Mouse (Mus musculus): ENCODE results near the gene Fosl2. TPM values are rescaled to one million over a fixed set of nuclear protein-coding genes. Genes with fewer than 3 reads are reported as not detected.
A peak's percentile ranks its signal among the peaks of the same experiment; 100 is the strongest.

Fosl2 gene
- polyA plus RNA-seq, 1 experiment from 2014 or later: 0.52 TPM

DNA sequence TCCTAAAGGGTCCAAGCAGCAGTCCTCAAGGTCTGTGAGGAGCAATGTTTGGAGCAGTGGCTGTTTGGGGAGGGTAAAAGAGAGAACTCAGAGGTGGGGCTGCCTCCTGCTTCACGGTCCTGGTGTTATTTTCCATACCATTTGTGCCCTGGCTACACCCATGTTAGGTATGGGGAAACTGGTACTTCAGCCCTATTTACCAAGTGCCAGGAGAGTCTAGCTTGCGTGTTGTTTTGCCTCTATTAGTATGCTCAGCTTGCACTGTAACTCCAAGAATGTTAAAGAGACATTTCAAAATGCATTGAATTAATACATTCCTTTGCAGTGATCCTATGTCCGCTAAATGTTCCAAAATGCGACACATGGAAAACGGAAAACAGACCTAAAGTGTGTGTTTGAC is 55.7 kb downstream of the Fosl2 start:
- WGBS: 90% methylated on average over 5 of the region's 5 CpGs
- H3K9me3 ChIP-seq (ENCODE audit: control insufficient read depth, low read length): no peaks in the 10 kb centered on the region
- DNase-seq (ENCODE audit: low spot score, missing footprints) (peak; percentile 19), ATAC-seq (ENCODE audit: low FRiP score) (no peak)
- H3K4me3 ChIP-seq (ENCODE audit: low read depth, low read length): no peak overlapping the region
- no peak overlapping the region for H3K27ac ChIP-seq (ENCODE audit: low read depth, low read length)
- no peaks in the 10 kb centered on the region for H3K36me3 ChIP-seq (ENCODE audit: control insufficient read depth, insufficient read depth, low read length)
- no peaks in the 10 kb centered on the region for H3K4me1 ChIP-seq (ENCODE audit: control insufficient read depth, insufficient read depth, low read length)
- no peak overlapping the region for H3K4me2 ChIP-seq
- H3K27me3 ChIP-seq (ENCODE audit: control insufficient read depth, insufficient read depth, low read length): no peaks in the 10 kb centered on the region
- no peak overlapping the region for H3K9ac ChIP-seq (ENCODE audit: low read length)

DNA sequence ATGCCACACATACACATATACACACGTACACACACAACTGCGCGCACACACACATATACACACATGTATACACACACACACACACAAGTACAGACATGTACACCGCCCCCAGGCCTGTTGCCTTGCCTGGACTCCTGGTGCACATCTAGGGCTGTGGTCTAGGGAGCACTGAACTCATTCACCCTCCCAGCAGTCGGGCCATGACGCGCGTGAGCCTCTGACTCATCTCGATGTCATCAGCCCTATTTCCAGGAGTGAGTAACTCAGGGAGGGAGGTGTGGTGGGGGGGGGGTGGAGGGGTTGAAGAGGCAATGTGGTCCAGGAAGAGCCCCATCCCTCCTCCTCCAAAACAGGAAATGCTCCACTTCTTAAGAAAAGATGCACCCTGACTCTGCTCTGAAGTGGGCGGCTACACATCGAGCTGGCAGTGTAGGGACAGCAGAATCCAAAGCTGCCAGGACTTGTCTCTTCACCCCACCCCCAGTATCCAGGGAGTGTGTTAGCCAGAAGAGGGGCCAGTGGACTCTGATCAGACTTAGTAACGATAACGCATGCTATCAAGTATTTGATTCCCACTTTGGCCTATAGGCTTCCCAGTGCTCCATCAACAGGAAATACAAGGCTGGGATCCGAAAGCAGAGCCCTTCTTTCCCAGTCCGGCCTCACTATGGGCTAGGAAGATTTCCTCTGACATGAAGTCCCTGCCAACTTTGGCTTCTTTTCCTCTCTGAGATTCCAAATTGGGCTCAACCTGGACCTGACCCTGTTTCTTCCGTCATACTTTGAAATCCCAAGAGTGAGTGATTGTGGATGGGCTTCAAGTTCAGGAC is 56.6 kb downstream of the Fosl2 start:
- no peaks in the 10 kb centered on the region for H3K4me1 ChIP-seq (ENCODE audit: control insufficient read depth, insufficient read depth, low read length)
- no peaks in the 10 kb centered on the region for H3K27me3 ChIP-seq (ENCODE audit: control insufficient read depth, insufficient read depth, low read length)
- no peak overlapping the region for H3K9ac ChIP-seq (ENCODE audit: low read length)
- WGBS: 88% methylated on average over 16 of the region's 16 CpGs
- H3K9me3 ChIP-seq (ENCODE audit: control insufficient read depth, low read length): no peaks in the 10 kb centered on the region
- H3K4me2 ChIP-seq: no peak overlapping the region
- H3K4me3 ChIP-seq (ENCODE audit: low read depth, low read length): no peak overlapping the region
- H3K36me3 ChIP-seq (ENCODE audit: control insufficient read depth, insufficient read depth, low read length): no peaks in the 10 kb centered on the region
- DNase-seq (ENCODE audit: low spot score, missing footprints) (peak; percentile 17), ATAC-seq (ENCODE audit: low FRiP score) (no peak)
- no peak overlapping the region for H3K27ac ChIP-seq (ENCODE audit: low read depth, low read length)

DNA sequence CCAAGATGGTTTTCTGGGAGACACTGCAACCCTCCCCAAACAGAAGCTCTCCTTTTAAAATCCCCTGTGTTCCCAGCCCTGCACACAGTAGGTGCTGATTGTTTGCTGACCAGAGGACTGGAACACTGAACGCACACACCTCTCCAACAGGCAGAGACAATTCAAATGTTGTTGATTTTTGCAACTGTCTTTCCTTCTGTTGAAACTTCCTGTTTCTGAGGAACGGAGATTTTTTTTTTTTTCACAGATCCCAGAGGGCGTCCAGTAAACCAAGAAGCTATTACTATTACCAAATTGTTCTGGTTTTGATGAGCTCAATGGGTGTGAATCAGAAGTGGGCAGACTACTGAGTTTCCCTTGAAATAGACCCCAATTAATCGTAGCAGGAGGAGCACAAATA is 58.6 kb downstream of the Fosl2 start:
- Histone ChIP-seq H3K4me1 (ENCODE audit: control insufficient read depth, insufficient read depth, low read length) (no peaks in the 10 kb centered on the region), H3K4me3 (ENCODE audit: low read depth, low read length) (no peak overlapping the region), H3K4me2 (no peak overlapping the region), H3K27ac (ENCODE audit: low read depth, low read length) (no peak overlapping the region), H3K9ac (ENCODE audit: low read length) (no peak overlapping the region), H3K36me3 (ENCODE audit: control insufficient read depth, insufficient read depth, low read length) (no peaks in the 10 kb centered on the region), H3K27me3 (ENCODE audit: control insufficient read depth, insufficient read depth, low read length) (no peaks in the 10 kb centered on the region), H3K9me3 (ENCODE audit: control insufficient read depth, low read length) (no peaks in the 10 kb centered on the region)
- 70% methylated on average over 4 of the region's 4 CpGs for WGBS
- DNase-seq (ENCODE audit: low spot score, missing footprints) (peak; percentile 69), ATAC-seq (ENCODE audit: low FRiP score) (no peak)

DNA sequence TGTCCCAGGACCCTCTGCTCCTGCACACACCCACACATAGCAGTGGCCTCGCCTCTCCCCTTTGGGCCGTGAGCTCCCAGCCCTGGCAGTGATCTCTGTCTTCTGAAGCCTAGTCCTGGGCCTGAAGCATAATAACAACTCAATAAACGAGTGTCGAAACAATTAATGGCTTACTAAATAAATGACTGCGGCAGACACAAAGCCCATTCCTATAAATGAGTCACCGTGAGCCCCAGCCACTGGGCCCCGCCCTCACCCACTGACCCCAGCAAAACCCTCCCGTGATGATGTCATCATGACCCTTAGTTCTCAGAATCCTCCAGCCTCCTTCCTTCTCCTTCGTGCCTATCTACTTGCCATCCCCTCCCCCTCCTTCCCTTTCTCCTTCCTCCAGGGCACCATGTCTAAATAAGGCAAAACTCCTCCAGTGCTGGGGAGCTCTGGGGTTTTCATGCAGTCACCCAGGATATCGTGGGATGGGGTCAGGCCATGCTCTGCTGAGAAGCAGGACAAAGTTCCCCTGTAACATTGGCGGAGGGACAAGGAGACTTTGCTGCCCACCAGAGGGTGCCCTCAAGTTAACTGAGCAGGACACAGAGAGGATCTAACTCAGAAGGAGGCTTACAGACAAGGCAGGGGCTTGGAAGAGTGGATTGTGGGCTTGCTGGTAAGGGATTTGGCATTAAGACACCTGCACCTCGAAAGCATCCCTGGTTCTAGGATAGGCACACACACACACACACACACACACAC is 60.4 kb downstream of the Fosl2 start:
- WGBS: 73% methylated on average over 12 of the region's 12 CpGs

GRCm38 (mm10) chr5:32197698-32198097 is 62.1 kb downstream of the Fosl2 start:
- no peak for ATAC-seq (ENCODE audit: low FRiP score)
- WGBS: 22% methylated on average over 4 of the region's 4 CpGs
- peak; percentile 99 for DNase-seq (ENCODE audit: low spot score, missing footprints)
- Histone ChIP-seq H3K9me3 (ENCODE audit: control insufficient read depth, low read length) (no peaks in the 10 kb centered on the region), H3K4me3 (ENCODE audit: low read depth, low read length) (no peak overlapping the region), H3K4me2 (no peak overlapping the region), H3K4me1 (ENCODE audit: control insufficient read depth, insufficient read depth, low read length) (no peaks in the 10 kb centered on the region), H3K36me3 (ENCODE audit: control insufficient read depth, insufficient read depth, low read length) (no peaks in the 10 kb centered on the region), H3K27ac (ENCODE audit: low read depth, low read length) (no peak overlapping the region), H3K27me3 (ENCODE audit: control insufficient read depth, insufficient read depth, low read length) (no peaks in the 10 kb centered on the region), H3K9ac (ENCODE audit: low read length) (no peak overlapping the region)

More for the DNA sequence above, 60.4 kb downstream of the Fosl2 start:
- Histone ChIP-seq H3K27me3 (ENCODE audit: control insufficient read depth, insufficient read depth, low read length) (no peaks in the 10 kb centered on the region), H3K9ac (ENCODE audit: low read length) (no peak overlapping the region), H3K27ac (ENCODE audit: low read depth, low read length) (no peak overlapping the region), H3K4me3 (ENCODE audit: low read depth, low read length) (no peak overlapping the region), H3K9me3 (ENCODE audit: control insufficient read depth, low read length) (no peaks in the 10 kb centered on the region), H3K4me2 (no peak overlapping the region), H3K4me1 (ENCODE audit: control insufficient read depth, insufficient read depth, low read length) (no peaks in the 10 kb centered on the region), H3K36me3 (ENCODE audit: control insufficient read depth, insufficient read depth, low read length) (no peaks in the 10 kb centered on the region)
- no peak for ATAC-seq (ENCODE audit: low FRiP score)
- DNase-seq (ENCODE audit: low spot score, missing footprints): no peak

- no peak overlapping the region for H3K4me3 ChIP-seq (ENCODE audit: low read depth, low read length)
- H3K9ac ChIP-seq (ENCODE audit: low read length): no peak overlapping the region
- no peaks in the 10 kb centered on the region for H3K9me3 ChIP-seq (ENCODE audit: control insufficient read depth, low read length)
- no peaks in the 10 kb centered on the region for H3K4me1 ChIP-seq (ENCODE audit: control insufficient read depth, insufficient read depth, low read length)
- 87% methylated on average over 3 of the region's 3 CpGs for WGBS
- H3K27ac ChIP-seq (ENCODE audit: low read depth, low read length): no peak overlapping the region
- no peak overlapping the region for H3K4me2 ChIP-seq
- H3K36me3 ChIP-seq (ENCODE audit: control insufficient read depth, insufficient read depth, low read length): no peaks in the 10 kb centered on the region
- ATAC-seq (ENCODE audit: low FRiP score) (no peak), DNase-seq (ENCODE audit: low spot score, missing footprints) (peak; percentile 53)
- no peaks in the 10 kb centered on the region for H3K27me3 ChIP-seq (ENCODE audit: control insufficient read depth, insufficient read depth, low read length)
Observed at GRCm38 (mm10) chr5:32199136-32199535, 63.5 kb downstream of the Fosl2 start.

DNA sequence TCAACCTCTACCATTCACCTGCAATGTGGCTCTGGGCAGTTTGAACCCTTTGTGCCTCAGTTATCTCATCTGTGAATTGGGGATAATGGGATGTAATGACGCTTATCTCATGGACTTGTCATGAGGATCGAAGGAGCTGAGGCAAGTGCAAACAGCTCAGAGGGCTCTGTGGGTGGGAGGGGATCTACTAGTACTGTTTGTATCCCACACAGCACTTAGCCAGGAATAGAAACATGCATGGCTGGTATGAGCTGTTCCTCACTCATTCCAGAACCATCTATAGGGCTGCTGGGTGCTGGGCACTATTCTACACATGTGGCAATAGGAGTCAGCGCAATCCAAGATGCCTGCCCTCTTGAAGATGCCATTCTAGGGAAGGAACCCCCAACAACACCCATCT is 64.0 kb downstream of the Fosl2 start:
- Histone ChIP-seq H3K9ac (ENCODE audit: low read length) (no peak overlapping the region), H3K4me3 (ENCODE audit: low read depth, low read length) (no peak overlapping the region), H3K36me3 (ENCODE audit: control insufficient read depth, insufficient read depth, low read length) (no peaks in the 10 kb centered on the region), H3K9me3 (ENCODE audit: control insufficient read depth, low read length) (no peaks in the 10 kb centered on the region), H3K4me2 (no peak overlapping the region), H3K4me1 (ENCODE audit: control insufficient read depth, insufficient read depth, low read length) (no peaks in the 10 kb centered on the region), H3K27ac (ENCODE audit: low read depth, low read length) (no peak overlapping the region), H3K27me3 (ENCODE audit: control insufficient read depth, insufficient read depth, low read length) (no peaks in the 10 kb centered on the region)
- no peak for ATAC-seq (ENCODE audit: low FRiP score)
- no peak for DNase-seq (ENCODE audit: low spot score, missing footprints)
- 88% methylated on average over 3 of the region's 3 CpGs for WGBS

- Histone ChIP-seq H3K4me2 (no peak overlapping the region), H3K36me3 (ENCODE audit: control insufficient read depth, insufficient read depth, low read length) (no peaks in the 10 kb centered on the region), H3K4me1 (ENCODE audit: control insufficient read depth, insufficient read depth, low read length) (no peaks in the 10 kb centered on the region), H3K27me3 (ENCODE audit: control insufficient read depth, insufficient read depth, low read length) (no peaks in the 10 kb centered on the region), H3K27ac (ENCODE audit: low read depth, low read length) (no peak overlapping the region), H3K9ac (ENCODE audit: low read length) (no peak overlapping the region), H3K9me3 (ENCODE audit: control insufficient read depth, low read length) (no peaks in the 10 kb centered on the region), H3K4me3 (ENCODE audit: low read depth, low read length) (no peak overlapping the region)
- DNase-seq (ENCODE audit: low spot score, missing footprints): no peak
- 72% methylated on average over 4 of the region's 4 CpGs for WGBS
- ATAC-seq (ENCODE audit: low FRiP score): no peak
Observed at GRCm38 (mm10) chr5:32204653-32205052, 69.1 kb downstream of the Fosl2 start.

DNA sequence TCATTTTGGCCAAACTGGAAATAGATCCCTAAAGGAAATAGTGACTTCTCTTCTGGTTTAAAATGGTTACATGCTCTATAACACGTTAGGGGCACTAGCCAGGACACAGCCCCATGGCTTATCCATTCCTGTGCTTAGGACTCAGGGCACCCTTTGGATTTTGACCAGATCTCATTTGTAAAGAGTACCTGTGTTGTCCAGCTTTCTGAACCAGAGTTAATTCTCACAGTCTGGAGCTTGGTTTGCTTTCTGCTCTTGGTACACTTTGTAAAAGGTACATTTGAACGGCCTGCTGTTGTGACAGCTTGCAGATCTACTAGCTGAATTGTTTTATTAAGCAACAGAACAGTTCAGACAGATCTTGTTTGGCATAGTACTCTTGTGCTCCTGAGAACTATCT is 71.1 kb downstream of the Fosl2 start:
- WGBS: 80% methylated on average over 2 of the region's 2 CpGs
- no peak overlapping the region for H3K4me2 ChIP-seq
- no peak for DNase-seq (ENCODE audit: low spot score, missing footprints)

More for the DNA sequence above, 71.1 kb downstream of the Fosl2 start:
- H3K36me3 ChIP-seq (ENCODE audit: control insufficient read depth, insufficient read depth, low read length): no peaks in the 10 kb centered on the region
- peaks cover 5% of the 10 kb centered on the region; the same call in 1 of the 2 replicates for H3K4me1 ChIP-seq (ENCODE audit: control insufficient read depth, insufficient read depth, low read length)
- H3K4me3 ChIP-seq (ENCODE audit: low read depth, low read length): no peak overlapping the region
- H3K27me3 ChIP-seq (ENCODE audit: control insufficient read depth, insufficient read depth, low read length): no peaks in the 10 kb centered on the region
- H3K27ac ChIP-seq (ENCODE audit: low read depth, low read length): no peak overlapping the region
- no peak overlapping the region for H3K9ac ChIP-seq (ENCODE audit: low read length)
- ATAC-seq (ENCODE audit: low FRiP score): no peak
- no peaks in the 10 kb centered on the region for H3K9me3 ChIP-seq (ENCODE audit: control insufficient read depth, low read length)

All from midbrain, embryonic 11.5 days (tissue).